Mouse (Mus musculus): ENCODE measurements at regions not wholly inside any gene's neighbourhood (a gene's known extent, or its start where the extent isn't known, plus 50 kb on each side); places are given as distances from the start of the nearest gene placed in this dataset.

GRCm38 (mm10) chr1:83728810-83729209 lies 320.8 kb upstream of the Sphkap start:
- no peak for DNase-seq (ENCODE audit: low read depth, low spot score)

DNA sequence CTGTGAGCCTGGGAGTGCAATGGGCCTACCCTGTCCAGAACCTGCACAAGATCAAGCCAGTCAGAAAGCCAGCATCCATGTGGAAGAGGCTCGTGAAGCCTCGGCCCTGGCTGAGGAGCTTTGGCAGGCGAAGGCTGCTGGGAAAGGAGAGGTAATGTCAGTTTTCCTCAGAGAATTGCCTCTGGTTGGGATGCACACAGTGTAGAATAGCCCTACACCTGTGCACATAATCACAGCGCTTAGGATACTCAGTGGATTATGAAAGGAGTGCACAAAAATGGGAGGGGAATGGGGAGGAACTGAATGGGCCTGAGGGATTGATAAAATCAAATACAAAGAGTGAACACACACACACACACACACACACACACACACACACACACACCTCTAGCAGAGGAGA lies 319.9 kb upstream of the Sphkap start:
- no peak for DNase-seq (ENCODE audit: low read depth, low spot score)

GRCm38 (mm10) chr1:83727215-83727614 lies 319.2 kb upstream of the Sphkap start:
- peak; percentile 80 for DNase-seq (ENCODE audit: low read depth, low spot score)

- DNase-seq (ENCODE audit: low read depth, low spot score), result no peak
Observed at GRCm38 (mm10) chr1:83723096-83723495, 315.1 kb upstream of the Sphkap start.

DNA sequence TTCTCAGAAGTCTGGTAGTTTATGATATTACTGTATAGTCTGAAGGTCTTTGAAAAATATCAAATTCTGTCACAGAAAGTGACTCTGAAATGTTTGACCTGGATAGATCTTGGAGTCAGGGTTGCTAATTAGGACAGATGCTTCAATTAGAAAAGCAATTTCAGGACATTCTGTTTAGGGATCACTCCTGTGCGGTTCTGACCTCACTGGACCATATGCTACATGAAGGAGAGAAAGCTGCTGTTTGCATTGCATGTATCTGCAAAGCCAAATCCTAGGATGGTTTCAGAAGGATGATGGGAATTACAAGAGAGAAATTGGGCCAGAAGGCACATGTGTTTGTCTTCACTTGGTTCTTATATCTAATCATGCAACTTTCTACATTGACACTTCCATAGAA lies 312.2 kb upstream of the Sphkap start:
- DNase-seq (ENCODE audit: low read depth, low spot score), result no peak

GRCm38 (mm10) chr1:83717056-83717455 lies 309.1 kb upstream of the Sphkap start:
- peak; percentile 45 for DNase-seq (ENCODE audit: low read depth, low spot score)

GRCm38 (mm10) chr1:83701696-83702404 lies 293.9 kb upstream of the Sphkap start:
- no peak for DNase-seq (ENCODE audit: low read depth, low spot score)

- DNase-seq (ENCODE audit: low read depth, low spot score), result no peak
Observed at GRCm38 (mm10) chr1:83697422-83697821, 289.4 kb upstream of the Sphkap start.

- DNase-seq (ENCODE audit: low read depth, low spot score), result no peak
Observed at GRCm38 (mm10) chr1:83685221-83685620, 277.2 kb upstream of the Sphkap start.

GRCm38 (mm10) chr1:83665326-83665725 lies 257.3 kb upstream of the Sphkap start:
- no peak for DNase-seq (ENCODE audit: low read depth, low spot score)

- DNase-seq (ENCODE audit: low read depth, low spot score), result no peak
Observed at GRCm38 (mm10) chr1:83661808-83662802, 254.1 kb upstream of the Sphkap start.

- DNase-seq (ENCODE audit: low read depth, low spot score), result no peak
Observed at GRCm38 (mm10) chr1:83653661-83654060, 245.7 kb upstream of the Sphkap start.

- DNase-seq (ENCODE audit: low read depth, low spot score), result no peak
Observed at GRCm38 (mm10) chr1:83645606-83646005, 237.6 kb upstream of the Sphkap start.

DNA sequence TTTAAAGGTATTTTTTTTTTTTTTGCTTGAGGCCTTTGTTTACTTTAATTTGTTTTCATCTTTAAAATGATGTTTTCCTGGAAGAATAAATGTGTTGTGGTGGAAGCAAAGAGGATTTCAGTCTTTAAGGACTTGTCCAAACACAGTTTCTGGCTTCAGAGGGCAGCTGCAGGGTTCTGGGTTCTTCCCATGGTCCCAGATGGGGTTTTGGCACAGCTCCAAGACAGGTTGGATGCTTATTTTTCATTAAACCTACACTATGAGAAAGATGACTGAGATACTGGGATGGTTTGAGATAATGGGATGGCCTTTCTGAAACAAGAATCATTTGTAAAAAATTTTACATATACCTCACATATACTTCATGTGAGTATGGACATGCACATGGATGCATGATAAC lies 234.7 kb upstream of the Sphkap start:
- no peak for DNase-seq (ENCODE audit: low read depth, low spot score)

DNA sequence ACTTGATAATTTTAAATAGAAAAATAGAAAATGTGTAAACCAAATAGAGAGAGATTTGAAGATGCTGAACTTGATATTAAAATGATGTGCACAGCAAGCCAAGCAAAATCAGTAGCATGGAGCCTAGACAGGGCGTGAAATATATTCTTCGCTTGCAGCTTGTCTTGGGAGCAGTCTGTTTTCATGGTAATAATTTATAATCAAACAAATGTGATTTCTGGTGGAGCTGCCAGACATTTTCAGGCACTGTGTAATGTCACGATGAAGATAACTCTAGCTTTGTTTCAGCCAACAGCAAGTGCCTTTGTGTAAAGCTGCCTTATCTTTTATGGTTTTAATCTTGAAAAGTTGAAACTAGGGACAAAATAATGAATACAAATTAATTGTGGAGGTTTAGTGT lies 228.1 kb upstream of the Sphkap start:
- no peak for DNase-seq (ENCODE audit: low read depth, low spot score)

- DNase-seq (ENCODE audit: low read depth, low spot score), result no peak
Observed at GRCm38 (mm10) chr1:83631798-83632197, 223.8 kb upstream of the Sphkap start.

DNA sequence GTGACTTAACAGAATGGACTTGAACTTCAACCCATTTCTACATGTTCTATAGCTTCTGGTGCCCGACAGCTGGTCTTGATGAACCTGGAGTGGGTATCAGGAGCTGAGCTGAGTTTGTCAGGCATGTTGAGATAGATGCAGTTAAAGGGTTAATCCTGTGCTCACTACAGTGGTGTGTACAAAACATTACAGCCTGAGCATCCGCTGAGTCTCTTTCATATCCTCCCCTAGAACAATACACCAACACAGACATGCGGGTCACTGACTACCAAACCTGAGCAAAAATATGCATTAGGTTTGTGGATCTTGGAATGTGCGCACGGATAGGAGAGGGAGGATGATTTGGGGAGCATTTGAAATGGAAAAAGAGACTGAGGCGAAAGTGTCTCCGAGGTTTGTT lies 223.4 kb upstream of the Sphkap start:
- DNase-seq (ENCODE audit: low read depth, low spot score), result no peak

DNA sequence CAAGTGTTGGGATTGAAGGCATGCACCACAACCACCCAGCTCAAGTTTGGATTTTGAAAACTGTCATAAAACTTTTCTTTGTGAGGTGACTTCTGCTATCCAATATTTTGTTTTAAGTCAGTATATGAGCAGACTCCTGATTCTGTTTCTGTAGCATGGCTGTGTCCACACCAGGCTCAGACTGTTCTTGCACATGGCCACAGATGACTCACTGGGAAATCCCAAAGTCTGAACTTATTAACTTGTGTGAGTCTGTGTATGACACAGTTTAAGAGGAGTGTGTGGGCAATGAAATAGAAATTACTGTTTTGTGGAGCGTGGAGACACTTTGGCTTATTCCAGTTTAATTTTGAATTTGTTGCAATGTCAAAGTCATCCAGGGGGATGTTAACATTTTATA lies 179.3 kb upstream of the Sphkap start:
- DNase-seq (ENCODE audit: low read depth, low spot score), result no peak

DNA sequence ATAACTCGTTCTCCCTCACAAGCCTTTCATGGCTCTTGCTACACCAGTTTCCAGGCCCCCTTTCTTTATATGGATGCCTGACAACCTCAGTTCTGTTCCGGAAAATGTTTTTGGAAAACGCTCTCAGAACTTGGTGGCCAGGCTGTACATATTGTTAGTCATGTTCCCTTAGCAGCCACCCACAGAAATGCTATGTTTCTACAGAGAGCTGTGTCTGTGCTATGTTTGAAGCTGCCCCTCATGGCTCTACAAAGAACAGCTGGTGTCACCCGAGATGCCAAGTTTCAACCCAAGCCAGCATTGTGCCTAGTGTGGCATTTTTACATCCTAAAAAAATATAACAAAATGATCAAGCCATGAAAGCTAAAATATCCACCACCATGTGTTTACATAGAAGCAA lies 175.0 kb upstream of the Sphkap start:
- DNase-seq (ENCODE audit: low read depth, low spot score), result no peak

GRCm38 (mm10) chr1:83569991-83570390 lies 162.0 kb upstream of the Sphkap start:
- no peak for DNase-seq (ENCODE audit: low read depth, low spot score)

- DNase-seq (ENCODE audit: low read depth, low spot score), result no peak
Observed at GRCm38 (mm10) chr1:83568746-83569145, 160.7 kb upstream of the Sphkap start.

GRCm38 (mm10) chr1:83551617-83552016 lies 143.6 kb upstream of the Sphkap start:
- DNase-seq (ENCODE audit: low read depth, low spot score), result no peak

GRCm38 (mm10) chr1:83535461-83535860 lies 127.5 kb upstream of the Sphkap start:
- peak; percentile 48 for DNase-seq (ENCODE audit: low read depth, low spot score)

All from ES-CJ7 (cell line).